Mouse (Mus musculus) limb, embryonic 11.5 days (tissue): ENCODE measurements at regions not wholly inside any gene's neighbourhood (a gene's known extent, or its start where the extent isn't known, plus 50 kb on each side); places are given as distances from the start of the nearest gene placed in this dataset.

Source experiments
- ATAC-seq: fragments of 200-750 bp; cut with Nextera tagmentation; 2 replicates; pipeline ENCODE4 v1.8.0; 2017; ENCODE audit warnings: low read depth; ENCODE audit not compliant: insufficient number of reproducible peaks, low FRiP score, low TSS enrichment
- DNase-seq: peaks from one replicate; pipeline ENCODE4 v3.0.0-alpha.2; 2015; ENCODE audit warnings: low spot score
- H3K27ac ChIP-seq: fragments of 300-500 bp; sonication (generic); replicated peaks from 2 replicates; pipeline ENCODE4 v1.5.1; 2014; ENCODE audit warnings: low read depth, mild to moderate bottlenecking, low read length
- H3K27me3 ChIP-seq: fragments of 300-500 bp; sonication (generic); 2 replicates; pipeline ENCODE4 v1.6.1; 2014; ENCODE audit warnings: mild to moderate bottlenecking, low read length, mixed read lengths; ENCODE audit not compliant: control insufficient read depth, insufficient read depth
- H3K36me3 ChIP-seq: fragments of 300-500 bp; sonication (generic); 2 replicates; pipeline ENCODE4 v1.6.1; 2014; ENCODE audit warnings: mild to moderate bottlenecking, low read length, moderate library complexity, mixed read lengths; ENCODE audit not compliant: control insufficient read depth, insufficient read depth
- H3K4me1 ChIP-seq: fragments of 300-500 bp; sonication (generic); 2 replicates; pipeline ENCODE4 v1.6.1; 2014; ENCODE audit warnings: low read length, mixed read lengths; ENCODE audit not compliant: control insufficient read depth, insufficient read depth
- H3K4me2 ChIP-seq: fragments of 300-500 bp; sonication (generic); 2 replicates; pipeline ENCODE4 v1.6.1; 2014; ENCODE audit warnings: low read depth, mild to moderate bottlenecking, moderate library complexity; ENCODE audit not compliant: severe bottlenecking
- H3K4me3 ChIP-seq: fragments of 300-500 bp; sonication (generic); 2 replicates; pipeline ENCODE4 v1.5.1; 2014; ENCODE audit warnings: low read depth, low read length
- H3K9ac ChIP-seq: fragments of 300-500 bp; sonication (generic); 2 replicates; pipeline ENCODE4 v1.6.1; 2014; ENCODE audit warnings: mild to moderate bottlenecking, low read length
- H3K9me3 ChIP-seq: fragments of 300-500 bp; sonication (generic); 2 replicates; pipeline ENCODE4 v1.6.1; 2016; ENCODE audit warnings: low read length; ENCODE audit not compliant: control insufficient read depth
- WGBS: fragments of 180-500 bp; shearing (Covaris S2); extraction: QIAGEN DNeasy Blood & Tissue Kit; methylation state at CpG from one replicate; pipeline ENCODE4 v1.1.7; 2014; 5-methylcytosine and 5-hydroxymethylcytosine counted together

DNA sequence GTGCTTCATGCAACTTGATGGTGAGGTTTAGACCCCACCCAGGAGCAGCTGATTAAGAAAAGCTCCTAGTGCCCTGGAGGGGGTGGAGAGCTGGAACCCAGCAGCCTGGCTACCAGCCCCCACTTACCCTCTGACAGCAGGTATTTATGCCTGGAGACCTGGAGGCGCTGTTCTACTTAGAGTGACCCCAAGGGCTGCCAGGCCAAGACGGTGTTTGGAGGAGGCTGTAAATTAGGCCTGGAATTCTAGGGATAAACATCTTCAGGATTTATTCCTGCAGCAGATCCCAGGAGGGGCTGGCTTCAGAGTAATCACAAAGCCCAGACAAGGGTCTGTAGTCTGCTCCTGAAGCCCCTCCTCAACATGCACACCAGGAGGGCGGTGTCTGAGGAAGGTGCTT is 76.0 kb upstream of the Stx18 start:
- H3K9me3 ChIP-seq: no peaks in the 10 kb centered on the region
- H3K9ac ChIP-seq: no peak overlapping the region
- H3K27me3 ChIP-seq: peaks cover 6% of the 10 kb centered on the region; the same call in 1 of the 2 replicates
- 12% methylated on average over 3 of the region's 3 CpGs for WGBS
- no peak overlapping the region for H3K27ac ChIP-seq
- no peaks in the 10 kb centered on the region for H3K36me3 ChIP-seq
- H3K4me3 ChIP-seq: no peak overlapping the region
- H3K4me1 ChIP-seq: peaks cover 28% of the 10 kb centered on the region
- no peak overlapping the region for H3K4me2 ChIP-seq
- DNase-seq (peak; percentile 30), ATAC-seq (0 out of 2 replicates have a peak, but pooled peaks have one; percentile 37)

DNA sequence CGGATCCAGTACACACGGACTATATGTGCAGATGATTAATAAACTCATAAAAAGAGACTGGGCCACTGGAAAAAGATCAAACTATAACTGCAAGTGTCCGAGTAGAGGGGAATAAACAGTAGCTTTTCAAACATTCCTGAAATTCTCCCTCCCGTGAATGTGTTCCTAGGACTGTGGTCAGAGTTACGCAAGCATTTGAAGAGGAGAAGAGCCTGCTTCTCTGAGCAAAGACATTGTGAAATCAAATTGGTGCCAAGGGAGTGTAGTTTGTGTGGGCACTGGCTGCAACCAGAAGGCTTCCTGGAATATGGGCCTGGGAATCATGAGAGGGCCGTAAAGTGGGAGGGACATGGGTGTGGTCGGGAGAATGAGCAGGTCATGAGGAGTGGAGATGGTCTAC is 78.3 kb upstream of the Stx18 start:
- 84% methylated on average over 7 of the region's 7 CpGs for WGBS
- Histone ChIP-seq H3K4me1 (peaks cover 20% of the 10 kb centered on the region), H3K4me3 (no peak overlapping the region), H3K4me2 (no peak overlapping the region), H3K9me3 (no peaks in the 10 kb centered on the region), H3K27ac (no peak overlapping the region), H3K36me3 (no peaks in the 10 kb centered on the region), H3K27me3 (no peaks in the 10 kb centered on the region), H3K9ac (no peak overlapping the region)
- DNase-seq (no peak), ATAC-seq (no peak)

DNA sequence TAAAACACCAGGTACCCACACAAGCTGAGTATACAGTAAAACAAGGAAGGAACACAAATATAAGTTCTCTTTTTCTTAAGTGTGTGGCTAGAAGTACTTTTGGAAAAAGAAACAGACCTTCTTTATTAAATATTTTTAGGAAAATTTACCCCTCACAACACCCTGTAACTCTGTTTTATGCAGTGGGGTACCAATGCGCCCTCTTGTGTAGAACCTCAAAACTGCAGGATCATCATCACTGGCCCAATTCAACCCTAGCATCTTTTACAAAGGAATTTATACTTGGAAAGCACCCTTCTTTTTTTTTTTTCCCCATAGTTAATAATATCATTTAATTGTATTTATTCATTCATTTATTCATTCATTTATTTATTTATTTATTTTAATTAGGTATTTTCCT is 86.4 kb upstream of the Stx18 start:
- DNase-seq (peak; percentile 70), ATAC-seq (no peak)
- no peak overlapping the region for H3K4me3 ChIP-seq
- H3K9ac ChIP-seq: no peak overlapping the region
- H3K9me3 ChIP-seq: no peaks in the 10 kb centered on the region
- H3K4me2 ChIP-seq: no peak overlapping the region
- H3K4me1 ChIP-seq: no peaks in the 10 kb centered on the region
- WGBS: 6% methylated on average over 1 of the region's 1 CpGs
- H3K27me3 ChIP-seq: no peaks in the 10 kb centered on the region
- no peaks in the 10 kb centered on the region for H3K36me3 ChIP-seq
- H3K27ac ChIP-seq: no peak overlapping the region

DNA sequence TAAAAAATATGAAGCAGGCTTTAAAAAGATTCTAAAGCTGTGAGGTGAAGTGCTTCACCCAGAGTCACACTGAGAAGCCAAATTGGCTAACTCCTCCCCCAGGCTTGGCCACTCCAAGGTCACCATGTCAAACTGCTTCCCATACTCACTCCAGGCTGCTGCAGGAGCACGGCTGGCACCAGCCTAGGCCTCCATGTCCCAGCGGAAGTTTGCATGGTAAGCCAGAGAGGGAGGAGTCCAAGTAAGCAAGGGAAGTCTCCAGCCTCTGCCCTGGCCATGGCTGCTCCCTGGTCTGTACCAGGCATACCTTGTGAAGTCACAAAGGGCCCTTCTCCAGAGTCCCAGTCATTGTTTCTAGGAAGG is 105.8 kb upstream of the Stx18 start:
- H3K4me3 ChIP-seq: no peak overlapping the region
- no peaks in the 10 kb centered on the region for H3K9me3 ChIP-seq
- no peak overlapping the region for H3K4me2 ChIP-seq
- ATAC-seq (no peak), DNase-seq (no peak)
- H3K27me3 ChIP-seq: no peaks in the 10 kb centered on the region
- no peaks in the 10 kb centered on the region for H3K36me3 ChIP-seq
- H3K27ac ChIP-seq: no peak overlapping the region
- no peaks in the 10 kb centered on the region for H3K4me1 ChIP-seq
- WGBS: 26% methylated on average over 2 of the region's 2 CpGs
- H3K9ac ChIP-seq: no peak overlapping the region

DNA sequence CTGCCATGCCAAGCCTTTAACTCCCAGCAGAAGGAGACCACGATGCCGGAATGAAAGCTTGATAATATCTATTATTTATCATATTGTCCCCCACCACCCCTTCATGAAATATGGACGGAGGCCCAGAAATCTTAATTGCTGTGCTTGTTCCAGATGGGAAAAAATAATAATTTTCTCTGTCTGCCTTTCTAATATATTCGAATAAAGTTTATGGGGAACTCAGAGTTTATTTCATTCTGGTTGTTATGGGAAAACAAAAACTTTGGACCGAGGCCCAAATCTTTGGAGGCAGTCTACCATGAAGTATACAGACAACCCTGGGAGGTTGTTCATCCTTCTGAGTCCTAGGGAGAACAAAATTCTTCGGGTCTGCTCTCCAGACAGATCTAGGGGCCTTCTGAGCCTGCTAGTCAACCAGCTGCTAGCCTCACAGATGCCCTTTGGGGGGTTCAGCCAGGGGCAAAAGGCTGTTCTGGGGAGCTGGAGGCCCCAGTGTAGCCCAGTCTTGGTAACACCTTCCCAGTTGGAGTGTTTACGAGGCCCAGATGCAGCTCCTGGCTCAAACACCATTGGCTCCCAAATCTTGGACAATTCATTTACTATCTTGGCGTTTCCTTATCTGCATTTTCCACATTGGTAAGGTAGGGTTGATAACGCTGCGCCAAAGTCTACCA is 106.3 kb upstream of the Stx18 start:
- ATAC-seq (no peak), DNase-seq (no peak)
- 82% methylated on average over 10 of the region's 10 CpGs for WGBS

DNA sequence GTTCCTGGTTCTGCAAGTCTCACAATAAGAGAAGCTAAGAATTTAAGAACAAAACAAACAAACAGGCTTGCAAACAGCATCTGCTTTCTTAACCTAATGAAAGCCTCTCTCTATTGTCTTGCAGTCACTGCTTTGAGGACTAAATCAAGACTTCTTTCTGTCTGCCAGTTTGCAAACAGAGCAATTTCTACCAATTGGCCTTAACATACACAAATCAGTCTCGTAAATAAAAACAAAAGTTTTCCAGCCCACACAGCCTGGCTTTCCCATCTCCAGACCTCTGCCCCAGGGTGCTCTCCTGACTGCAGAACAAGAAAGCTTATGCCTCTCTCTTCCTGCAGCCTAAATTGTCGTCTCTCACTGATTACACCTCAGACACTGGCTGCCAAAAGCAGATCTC is 96.1 kb upstream of the Msx1 start:
- Histone ChIP-seq H3K27ac (no peak overlapping the region), H3K9me3 (peaks cover 3% of the 10 kb centered on the region; the same call in 1 of the 2 replicates), H3K9ac (no peak overlapping the region), H3K4me1 (peaks cover 12% of the 10 kb centered on the region), H3K4me2 (no peak overlapping the region), H3K27me3 (peaks cover 21% of the 10 kb centered on the region), H3K36me3 (no peaks in the 10 kb centered on the region), H3K4me3 (no peak overlapping the region)
- DNase-seq (no peak), ATAC-seq (no peak)
- 13% methylated on average over 2 of the region's 2 CpGs for WGBS

More for the DNA sequence above, 106.3 kb upstream of the Stx18 start:
- Histone ChIP-seq H3K27me3 (no peaks in the 10 kb centered on the region), H3K4me3 (no peak overlapping the region), H3K4me2 (no peak overlapping the region), H3K9me3 (no peaks in the 10 kb centered on the region), H3K9ac (no peak overlapping the region), H3K4me1 (no peaks in the 10 kb centered on the region), H3K27ac (no peak overlapping the region), H3K36me3 (no peaks in the 10 kb centered on the region)

DNA sequence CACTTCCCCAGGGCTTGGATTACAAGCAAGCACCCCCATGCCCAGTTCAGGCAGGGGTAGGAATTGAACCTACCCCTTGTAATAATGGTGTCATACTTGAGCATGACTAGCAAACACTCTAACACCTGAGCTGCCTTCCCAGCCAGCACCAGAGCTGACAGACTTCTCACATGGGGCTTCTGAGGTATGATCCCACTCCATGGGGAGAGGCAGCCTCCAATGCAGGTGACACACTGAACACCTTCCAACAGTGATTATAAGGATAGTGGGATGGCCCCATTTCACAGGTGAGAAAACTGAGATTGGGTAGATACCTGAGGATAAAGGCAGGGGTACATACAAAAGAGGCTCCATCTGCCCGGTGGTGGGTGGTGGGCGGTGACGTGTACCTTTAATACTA is 94.7 kb upstream of the Msx1 start:
- ATAC-seq (no peak), DNase-seq (no peak)
- Histone ChIP-seq H3K4me3 (no peak overlapping the region), H3K9ac (no peak overlapping the region), H3K36me3 (no peaks in the 10 kb centered on the region), H3K27me3 (peaks cover 26% of the 10 kb centered on the region), H3K4me1 (peaks cover 12% of the 10 kb centered on the region), H3K27ac (no peak overlapping the region), H3K9me3 (peaks cover 3% of the 10 kb centered on the region; the same call in 1 of the 2 replicates), H3K4me2 (no peak overlapping the region)
- 78% methylated on average over 3 of the region's 3 CpGs for WGBS

DNA sequence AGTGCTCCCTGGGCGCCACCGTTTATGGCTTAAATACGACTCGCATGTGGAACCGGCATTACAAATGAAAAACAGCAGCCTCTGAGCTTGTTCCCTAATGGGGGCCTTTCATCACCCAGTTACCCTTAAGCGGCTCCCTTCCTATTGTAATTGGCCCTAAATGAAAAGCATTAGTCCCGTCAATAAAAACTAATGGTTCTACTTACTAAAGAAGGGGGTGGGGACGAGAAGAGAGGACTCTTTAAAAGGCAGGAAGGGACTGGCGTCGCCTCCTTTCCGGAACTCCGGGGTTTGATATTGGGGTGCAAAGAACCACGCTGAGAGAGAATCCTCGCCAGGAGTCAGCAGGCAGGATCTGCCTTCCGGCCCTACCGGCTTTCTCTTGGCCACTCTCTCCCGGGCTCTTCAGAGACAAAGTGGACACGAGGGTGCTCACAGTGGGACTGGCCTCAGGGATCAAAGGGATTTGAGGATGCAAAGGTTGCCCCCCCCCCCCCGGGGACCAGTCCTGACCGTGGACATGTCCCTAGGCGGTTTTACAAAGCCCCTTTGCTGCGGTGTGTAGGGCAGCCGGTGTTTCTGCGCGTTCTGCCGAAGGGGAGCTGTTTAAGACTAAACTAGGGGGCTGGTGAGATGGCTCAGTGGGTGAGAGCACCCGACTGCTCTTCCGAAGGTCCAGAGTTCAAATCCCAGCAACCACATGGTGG is 93.8 kb upstream of the Msx1 start:
- ATAC-seq (peak; percentile 56; the same call in 1 of the 2 replicates), DNase-seq (peak; percentile 82)
- Histone ChIP-seq H3K4me3 (no peak overlapping the region), H3K4me1 (peaks cover 12% of the 10 kb centered on the region), H3K36me3 (no peaks in the 10 kb centered on the region), H3K27ac (no peak overlapping the region; the same call in 1 of the 2 replicates), H3K9ac (no peak overlapping the region), H3K27me3 (peaks cover 30% of the 10 kb centered on the region), H3K9me3 (peaks cover 3% of the 10 kb centered on the region; the same call in 1 of the 2 replicates), H3K4me2 (peak overlapping the region; percentile 29; the same call in 1 of the 2 replicates)
- 1% methylated on average over 28 of the region's 28 CpGs for WGBS
